Mouse (Mus musculus) liver, embryonic 15.5 days (tissue): ENCODE measurements around the gene Anxa1. TPM values are rescaled to one million over a fixed set of nuclear protein-coding genes. Genes with fewer than 3 reads are reported as not detected.

Experiments used
- ATAC-seq: fragments of 200-750 bp; cut with Nextera tagmentation; 2 replicates; pipeline ENCODE4 v1.8.0; 2017; ENCODE audit warnings: moderate number of reproducible peaks, mild to moderate bottlenecking, moderate library complexity; ENCODE audit not compliant: insufficient read depth
- H3K27ac ChIP-seq: fragments of 300-500 bp; sonication (generic); replicated peaks from 2 replicates; pipeline ENCODE4 v1.5.1; 2015; ENCODE audit warnings: mild to moderate bottlenecking, inconsistent platforms
- H3K27me3 ChIP-seq: fragments of 300-500 bp; sonication (generic); 2 replicates; pipeline ENCODE4 v1.6.1; 2015; ENCODE audit warnings: mild to moderate bottlenecking, inconsistent platforms
- H3K36me3 ChIP-seq: fragments of 300-500 bp; sonication (generic); replicated peaks from 2 replicates; pipeline ENCODE4 v1.6.1; 2015; ENCODE audit warnings: moderate library complexity, mild to moderate bottlenecking, inconsistent platforms
- H3K4me1 ChIP-seq: fragments of 300-500 bp; sonication (generic); replicated peaks from 2 replicates; pipeline ENCODE4 v1.6.1; 2015; ENCODE audit warnings: inconsistent platforms
- H3K4me2 ChIP-seq: fragments of 300-500 bp; sonication (generic); 2 replicates; pipeline ENCODE4 v1.6.1; 2015; ENCODE audit warnings: moderate library complexity, mild to moderate bottlenecking, inconsistent platforms
- H3K4me3 ChIP-seq: fragments of 300-500 bp; sonication (generic); replicated peaks from 2 replicates; pipeline ENCODE4 v1.5.1; 2015; ENCODE audit warnings: mild to moderate bottlenecking, inconsistent platforms
- H3K9ac ChIP-seq: fragments of 300-500 bp; sonication (generic); 2 replicates; pipeline ENCODE4 v1.6.1; 2015; ENCODE audit warnings: moderate library complexity, mild to moderate bottlenecking, inconsistent platforms
- H3K9me3 ChIP-seq: fragments of 300-500 bp; sonication (generic); replicated peaks from 2 replicates; pipeline ENCODE4 v1.6.1; 2016; ENCODE audit warnings: inconsistent platforms
- WGBS: fragments of 180-500 bp; shearing (Covaris S2); methylation state at CpG from one replicate; pipeline ENCODE4 v1.1.7; 2015; ENCODE audit warnings: mixed read lengths; ENCODE audit not compliant: insufficient replicate concordance; 5-methylcytosine and 5-hydroxymethylcytosine counted together
- polyA plus RNA-seq: library from polyadenylated mRNA; unstranded; fragments of >200 nt; fragmentation: Nextera tagmentation; extraction: Ambion mirVana; gene quantifications from 2 replicates; pipeline ENCODE4 v1.2.1, GENCODE M21; 2015

Gene Anxa1
- polyA plus RNA-seq, 1 experiment from 2014 or later = 81.8 TPM

GRCm38 (mm10) chr19:20402516-20403200 is 11.9 kb upstream of the Anxa1 start:
- H3K4me3 ChIP-seq = no peak overlapping the region
- no peak overlapping the region for H3K27ac ChIP-seq
- no peak overlapping the region for H3K4me2 ChIP-seq
- H3K9me3 ChIP-seq = no peaks in the 10 kb centered on the region
- H3K27me3 ChIP-seq = no peaks in the 10 kb centered on the region
- no peaks in the 10 kb centered on the region for H3K36me3 ChIP-seq
- no peak for ATAC-seq
- no peak overlapping the region for H3K9ac ChIP-seq
- 49% methylated on average over 5 of the region's 5 CpGs for WGBS
- H3K4me1 ChIP-seq = no peaks in the 10 kb centered on the region

- no peaks in the 10 kb centered on the region for H3K4me1 ChIP-seq
- H3K4me2 ChIP-seq = no peak overlapping the region
- ATAC-seq = no peak
- H3K27ac ChIP-seq = no peak overlapping the region
- WGBS = 59% methylated on average over 3 of the region's 3 CpGs
- H3K9ac ChIP-seq = no peak overlapping the region
- H3K27me3 ChIP-seq = no peaks in the 10 kb centered on the region
- H3K36me3 ChIP-seq = no peaks in the 10 kb centered on the region
- no peak overlapping the region for H3K4me3 ChIP-seq
- H3K9me3 ChIP-seq = no peaks in the 10 kb centered on the region
Observed at GRCm38 (mm10) chr19:20401961-20402360, 11.2 kb upstream of the Anxa1 start.

- 51% methylated on average over 4 of the region's 4 CpGs for WGBS
- Histone ChIP-seq H3K27ac (no peak overlapping the region), H3K4me2 (no peak overlapping the region), H3K36me3 (no peaks in the 10 kb centered on the region), H3K4me3 (no peak overlapping the region), H3K27me3 (no peaks in the 10 kb centered on the region), H3K9me3 (no peaks in the 10 kb centered on the region), H3K4me1 (no peaks in the 10 kb centered on the region), H3K9ac (no peak overlapping the region)
- no peak for ATAC-seq
Observed at GRCm38 (mm10) chr19:20399187-20399586, 8.4 kb upstream of the Anxa1 start.

- ATAC-seq = no peak
- no peak overlapping the region for H3K4me3 ChIP-seq
- no peaks in the 10 kb centered on the region for H3K27me3 ChIP-seq
- H3K9ac ChIP-seq = no peak overlapping the region
- no peaks in the 10 kb centered on the region for H3K36me3 ChIP-seq
- no peak overlapping the region for H3K4me2 ChIP-seq
- H3K9me3 ChIP-seq = no peaks in the 10 kb centered on the region
- H3K27ac ChIP-seq = no peak overlapping the region
- WGBS = 80% methylated on average over 1 of the region's 1 CpGs
- no peaks in the 10 kb centered on the region for H3K4me1 ChIP-seq
Observed at GRCm38 (mm10) chr19:20397092-20397491, 6.3 kb upstream of the Anxa1 start.

- Histone ChIP-seq H3K4me1 (no peaks in the 10 kb centered on the region), H3K27me3 (no peaks in the 10 kb centered on the region), H3K4me2 (no peak overlapping the region), H3K27ac (no peak overlapping the region), H3K4me3 (no peak overlapping the region), H3K9ac (no peak overlapping the region), H3K36me3 (no peaks in the 10 kb centered on the region), H3K9me3 (no peaks in the 10 kb centered on the region)
- no peak for ATAC-seq
- 53% methylated on average over 6 of the region's 6 CpGs for WGBS
Observed at GRCm38 (mm10) chr19:20393556-20394274, 3.0 kb upstream of the Anxa1 start.

GRCm38 (mm10) chr19:20389723-20390122 is 1.0 kb downstream of the Anxa1 start:
- Histone ChIP-seq H3K4me3 (peak overlapping the region; percentile 33), H3K9me3 (no peaks in the 10 kb centered on the region), H3K4me2 (no peak overlapping the region), H3K27ac (0 out of 2 replicates have a peak overlapping the region, but pooled peaks have one; percentile 38), H3K27me3 (no peaks in the 10 kb centered on the region), H3K4me1 (no peaks in the 10 kb centered on the region), H3K36me3 (no peaks in the 10 kb centered on the region), H3K9ac (no peak overlapping the region)
- 31% methylated on average over 7 of the region's 7 CpGs for WGBS
- no peak for ATAC-seq

GRCm38 (mm10) chr19:20389245-20389644 is 1.5 kb downstream of the Anxa1 start:
- ATAC-seq = no peak
- Histone ChIP-seq H3K9ac (no peak overlapping the region), H3K36me3 (no peaks in the 10 kb centered on the region), H3K9me3 (no peaks in the 10 kb centered on the region), H3K27me3 (no peaks in the 10 kb centered on the region), H3K4me3 (peak overlapping the region; percentile 33), H3K27ac (no peak overlapping the region), H3K4me2 (no peak overlapping the region), H3K4me1 (no peaks in the 10 kb centered on the region)
- WGBS = 27% methylated on average over 6 of the region's 6 CpGs

- no peaks in the 10 kb centered on the region for H3K4me1 ChIP-seq
- no peak overlapping the region for H3K9ac ChIP-seq
- no peaks in the 10 kb centered on the region for H3K9me3 ChIP-seq
- ATAC-seq = no peak
- H3K36me3 ChIP-seq = no peaks in the 10 kb centered on the region
- no peak overlapping the region for H3K4me2 ChIP-seq
- H3K27me3 ChIP-seq = no peaks in the 10 kb centered on the region
- H3K4me3 ChIP-seq = no peak overlapping the region
- 72% methylated on average over 6 of the region's 6 CpGs for WGBS
- no peak overlapping the region for H3K27ac ChIP-seq
Observed at GRCm38 (mm10) chr19:20388276-20388675, 2.5 kb downstream of the Anxa1 start.

GRCm38 (mm10) chr19:20386296-20386695 is 4.4 kb downstream of the Anxa1 start:
- Histone ChIP-seq H3K9me3 (no peaks in the 10 kb centered on the region), H3K9ac (no peak overlapping the region), H3K4me1 (no peaks in the 10 kb centered on the region), H3K27ac (no peak overlapping the region), H3K4me2 (no peak overlapping the region), H3K27me3 (no peaks in the 10 kb centered on the region), H3K4me3 (no peak overlapping the region), H3K36me3 (no peaks in the 10 kb centered on the region)
- WGBS = 63% methylated on average over 2 of the region's 2 CpGs
- ATAC-seq = no peak

- Histone ChIP-seq H3K9me3 (no peaks in the 10 kb centered on the region), H3K27me3 (no peaks in the 10 kb centered on the region), H3K36me3 (no peaks in the 10 kb centered on the region), H3K4me1 (no peaks in the 10 kb centered on the region), H3K9ac (no peak overlapping the region), H3K27ac (no peak overlapping the region), H3K4me3 (no peak overlapping the region), H3K4me2 (no peak overlapping the region)
- no peak for ATAC-seq
- WGBS = 61% methylated on average over 6 of the region's 6 CpGs
Observed at GRCm38 (mm10) chr19:20385645-20386044, 5.1 kb downstream of the Anxa1 start.

- H3K9ac ChIP-seq = no peak overlapping the region
- no peaks in the 10 kb centered on the region for H3K4me1 ChIP-seq
- 44% methylated on average over 2 of the region's 2 CpGs for WGBS
- no peak for ATAC-seq
- no peaks in the 10 kb centered on the region for H3K27me3 ChIP-seq
- H3K9me3 ChIP-seq = no peaks in the 10 kb centered on the region
- H3K4me3 ChIP-seq = no peak overlapping the region
- H3K27ac ChIP-seq = no peak overlapping the region
- H3K36me3 ChIP-seq = no peaks in the 10 kb centered on the region
- no peak overlapping the region for H3K4me2 ChIP-seq
Observed at GRCm38 (mm10) chr19:20381207-20381752, 9.5 kb downstream of the Anxa1 start.
